Mouse (Mus musculus): ENCODE results near the gene Ablim1. TPM values are rescaled to one million over a fixed set of nuclear protein-coding genes. Genes with fewer than 3 reads are reported as not detected.
A peak's percentile ranks its signal among the peaks of the same experiment; 100 is the strongest.

Gene Ablim1
- polyA plus RNA-seq, 3 experiments from 2014 or later, result 240 to 284 (median 264) TPM

DNA sequence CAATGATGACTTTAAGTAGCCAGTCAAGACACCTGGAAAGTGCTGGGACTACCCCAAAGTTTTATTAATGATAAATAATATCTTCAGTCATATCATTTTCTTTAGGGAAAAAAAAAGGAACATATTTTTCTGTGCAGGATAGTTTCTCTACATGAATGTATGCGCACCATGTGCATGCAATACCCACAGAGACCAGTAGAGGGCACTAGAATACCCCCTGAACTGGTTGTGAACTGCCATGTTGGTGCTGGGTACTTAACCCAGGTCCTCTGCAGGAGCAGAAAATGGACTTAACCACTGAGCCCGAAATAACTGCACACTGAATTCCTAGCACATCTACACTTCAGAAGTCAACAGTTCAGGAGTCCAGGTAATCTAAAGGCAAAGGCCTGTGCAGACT is 257.2 kb downstream of the Ablim1 start:
- ATAC-seq, result no peak

DNA sequence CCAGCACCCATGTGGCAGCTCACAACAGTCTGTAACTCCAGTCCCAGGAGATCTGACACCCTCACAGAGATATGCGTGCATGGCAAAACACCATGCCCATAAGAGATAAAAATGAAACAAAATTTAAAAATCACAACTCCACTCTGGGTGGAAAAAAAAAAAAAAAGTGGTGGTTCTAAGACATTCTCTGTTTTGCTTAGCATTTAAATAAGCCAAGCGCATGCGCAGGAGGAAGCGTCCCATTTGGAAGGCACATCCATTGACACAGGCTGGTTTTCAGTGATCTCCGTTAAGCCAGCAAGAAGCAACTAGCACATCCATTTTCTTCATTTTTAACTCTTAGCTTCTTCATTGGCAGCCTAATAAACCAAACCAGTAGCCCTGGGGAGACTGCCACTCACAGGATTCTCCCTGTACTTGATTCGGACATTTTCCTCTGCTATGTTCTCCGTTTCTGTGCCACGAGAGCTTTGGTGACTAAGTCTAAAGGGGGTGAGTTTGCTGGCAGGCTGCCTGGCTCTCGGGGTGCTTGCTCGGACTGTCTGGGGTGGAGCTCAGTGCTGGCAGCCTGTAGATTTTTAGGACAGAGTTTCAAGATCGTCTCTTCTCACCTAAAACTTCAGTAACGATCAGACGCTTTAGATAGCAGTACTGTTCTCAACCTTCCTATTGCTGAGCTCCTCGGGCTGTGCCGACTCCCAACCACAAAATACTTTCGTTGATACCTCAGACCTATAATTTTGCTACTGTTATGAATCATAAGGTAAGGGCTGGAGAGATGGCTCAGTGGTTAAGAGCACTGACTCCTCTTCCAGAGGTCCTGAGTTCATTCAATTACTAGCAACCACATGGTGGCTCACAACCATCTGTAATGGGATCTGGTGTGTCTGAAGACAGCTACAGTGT is 259.3 kb downstream of the Ablim1 start:
- peak; percentile 64 for ATAC-seq

DNA sequence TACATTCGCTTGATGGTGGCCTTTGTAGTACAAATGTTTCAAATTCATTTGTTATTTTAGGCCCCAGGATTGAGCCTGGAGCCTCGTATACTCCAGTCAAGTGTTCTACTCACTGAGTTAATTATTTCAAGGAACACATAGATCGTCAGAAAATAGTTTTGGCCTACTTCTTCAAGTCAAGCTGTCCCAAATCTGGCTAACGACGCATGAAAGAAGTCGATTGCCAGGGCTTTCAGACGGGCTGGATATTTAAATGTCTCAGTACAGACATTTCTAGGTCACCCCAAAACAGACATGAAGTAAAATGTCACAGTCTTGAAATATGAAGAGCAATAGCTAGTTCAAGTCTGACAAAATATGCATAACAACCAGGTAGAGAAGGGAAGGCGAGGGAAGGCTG is 261.8 kb downstream of the Ablim1 start:
- no peak for ATAC-seq

DNA sequence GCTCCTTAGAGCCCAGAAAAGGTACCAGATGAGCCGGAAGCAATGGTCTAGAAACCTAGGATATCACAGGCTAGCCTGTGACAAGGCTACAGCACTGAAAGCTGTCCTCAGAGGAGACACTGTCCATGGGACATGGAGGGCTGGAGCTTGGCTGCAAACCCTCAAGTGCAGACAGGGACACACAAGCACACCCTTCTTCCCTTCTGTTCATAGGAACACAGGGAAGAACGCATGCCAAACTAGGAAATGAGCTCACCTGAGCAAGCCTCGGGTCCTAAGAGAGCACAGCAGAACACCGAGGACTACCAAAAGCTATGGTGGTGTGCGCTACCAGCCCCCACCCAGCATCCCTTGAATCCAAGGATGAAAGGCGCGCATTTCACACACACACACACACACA is 262.7 kb downstream of the Ablim1 start:
- no peak for ATAC-seq

DNA sequence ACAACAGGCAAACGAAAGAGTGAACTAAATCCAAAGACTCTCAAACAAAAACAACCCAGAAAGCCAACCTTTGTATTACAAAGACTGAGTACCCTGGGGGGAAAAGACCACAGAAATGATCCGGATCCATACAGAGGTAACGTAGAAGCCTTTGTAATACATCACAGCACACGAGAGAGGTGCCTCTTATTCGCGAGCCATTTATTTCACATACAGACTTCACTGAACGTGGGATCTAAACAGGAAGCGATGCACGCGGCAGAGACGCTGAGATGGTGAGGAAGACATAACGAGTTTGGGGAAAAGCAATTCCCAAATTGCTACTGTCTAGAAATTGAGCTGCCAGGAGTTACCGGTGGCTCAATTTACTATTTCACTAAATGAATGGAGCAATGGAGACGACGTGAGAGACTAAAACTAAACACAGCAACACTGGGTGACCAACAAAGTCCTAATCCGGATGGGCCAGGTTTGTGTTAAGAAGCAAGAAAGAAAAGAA is 265.1 kb downstream of the Ablim1 start:
- no peak for ATAC-seq

DNA sequence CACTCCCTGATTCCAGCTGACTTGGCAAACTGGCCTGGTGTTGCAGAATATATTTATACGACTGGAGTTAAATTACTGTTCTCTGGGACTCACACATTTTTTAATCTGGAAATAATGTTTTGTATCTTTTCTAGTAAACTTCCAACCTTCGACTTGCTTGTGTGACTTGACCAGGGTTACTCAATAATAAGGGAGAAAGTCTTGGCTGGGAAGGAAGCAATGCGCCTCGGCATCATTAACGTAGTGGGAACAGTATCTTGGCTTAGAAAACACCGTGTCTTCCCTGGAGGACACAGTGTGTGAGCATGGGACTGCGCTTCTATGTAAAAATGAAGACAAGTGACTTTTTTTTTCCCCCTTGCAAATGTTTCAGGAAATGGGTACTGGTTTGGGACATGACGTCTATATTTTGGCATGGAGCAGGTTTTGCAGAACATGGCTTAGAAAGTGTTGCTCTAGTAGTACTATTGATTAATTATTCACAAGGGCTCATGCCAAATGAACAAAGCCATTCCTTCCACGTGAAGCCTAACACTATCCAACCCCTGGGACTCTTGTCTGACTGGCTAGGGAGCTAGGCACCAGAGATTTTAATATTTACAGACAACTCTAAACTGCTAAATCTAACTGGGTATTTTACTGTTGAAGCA is 266.9 kb downstream of the Ablim1 start:
- no peak for ATAC-seq

DNA sequence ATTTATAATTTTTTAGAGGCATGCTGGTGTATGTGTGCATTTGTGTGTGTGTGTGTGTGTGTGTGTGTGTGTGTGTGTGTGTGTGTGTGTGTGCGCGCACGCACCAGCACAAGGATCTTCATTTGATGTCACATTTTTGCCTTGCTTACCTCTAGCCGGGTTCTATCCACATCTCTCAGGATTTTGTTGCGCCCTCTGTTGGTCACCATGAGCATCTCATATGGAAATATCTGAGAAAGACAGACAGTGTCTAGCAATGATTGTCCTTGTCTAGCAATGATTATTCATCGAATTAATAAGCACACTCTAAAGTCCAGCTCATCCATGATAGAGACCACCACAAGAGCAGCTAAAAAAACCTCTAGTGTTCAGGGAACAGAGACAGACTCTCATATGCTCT is 275.5 kb downstream of the Ablim1 start:
- ATAC-seq, result no peak

DNA sequence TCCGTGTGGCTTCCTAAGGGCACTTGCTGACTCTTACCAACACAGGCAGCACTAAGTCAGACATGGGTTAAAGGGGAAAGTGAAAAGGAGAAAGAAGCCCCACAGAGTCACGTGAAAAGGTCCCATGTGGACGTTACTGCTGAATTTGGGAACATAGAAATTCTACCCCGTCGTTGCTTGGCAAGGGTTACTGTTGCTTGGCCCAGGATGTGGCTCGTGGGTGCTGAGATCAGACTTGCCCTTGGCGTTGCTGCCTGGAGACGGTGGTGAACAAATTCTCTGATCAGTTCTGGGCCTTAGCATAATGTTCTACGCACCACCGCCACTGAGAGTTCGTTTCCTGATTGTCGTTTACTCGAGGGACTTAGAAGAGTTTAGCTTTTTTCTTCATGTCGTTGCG is 277.9 kb downstream of the Ablim1 start:
- ATAC-seq, result no peak

DNA sequence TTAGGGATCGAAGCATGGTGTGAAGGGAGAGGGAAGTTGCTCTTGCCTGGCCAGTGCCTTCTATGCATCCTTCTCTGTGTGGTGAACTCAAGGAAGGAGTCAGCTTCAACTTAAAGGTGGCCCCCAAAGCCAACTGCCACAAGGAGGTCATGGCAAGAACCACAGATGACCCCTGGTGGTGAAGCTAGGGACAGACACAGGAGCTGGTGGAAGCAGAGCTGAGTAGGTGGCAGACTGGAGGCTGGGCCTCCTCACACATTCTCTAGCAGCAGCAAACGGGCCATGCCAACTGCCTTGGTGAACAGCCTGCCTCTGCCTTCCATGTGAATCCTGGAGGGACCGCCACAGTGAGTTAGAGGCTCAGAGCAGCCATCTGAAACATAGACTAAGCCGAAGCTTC is 283.1 kb downstream of the Ablim1 start:
- peak; percentile 62 for ATAC-seq

DNA sequence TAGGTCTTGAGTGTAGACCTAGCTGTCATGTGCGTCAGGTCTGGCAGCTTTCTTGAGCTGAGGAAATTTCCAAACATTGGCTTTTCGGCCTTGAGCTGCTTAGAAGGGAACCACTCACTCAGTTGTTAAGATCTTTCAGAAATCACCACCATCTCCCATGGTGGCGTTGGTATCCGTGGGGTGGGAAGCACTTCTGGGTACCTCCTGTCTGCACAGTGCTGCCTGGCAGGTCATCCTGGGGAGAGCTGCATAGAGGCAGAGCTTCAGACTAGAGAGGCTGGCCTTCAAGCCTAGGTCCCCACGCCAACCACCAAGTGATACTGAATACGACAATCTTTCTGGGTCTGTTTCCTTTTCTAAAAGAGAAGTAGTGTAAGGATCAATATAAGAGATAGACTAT is 285.3 kb downstream of the Ablim1 start:
- no peak for ATAC-seq

DNA sequence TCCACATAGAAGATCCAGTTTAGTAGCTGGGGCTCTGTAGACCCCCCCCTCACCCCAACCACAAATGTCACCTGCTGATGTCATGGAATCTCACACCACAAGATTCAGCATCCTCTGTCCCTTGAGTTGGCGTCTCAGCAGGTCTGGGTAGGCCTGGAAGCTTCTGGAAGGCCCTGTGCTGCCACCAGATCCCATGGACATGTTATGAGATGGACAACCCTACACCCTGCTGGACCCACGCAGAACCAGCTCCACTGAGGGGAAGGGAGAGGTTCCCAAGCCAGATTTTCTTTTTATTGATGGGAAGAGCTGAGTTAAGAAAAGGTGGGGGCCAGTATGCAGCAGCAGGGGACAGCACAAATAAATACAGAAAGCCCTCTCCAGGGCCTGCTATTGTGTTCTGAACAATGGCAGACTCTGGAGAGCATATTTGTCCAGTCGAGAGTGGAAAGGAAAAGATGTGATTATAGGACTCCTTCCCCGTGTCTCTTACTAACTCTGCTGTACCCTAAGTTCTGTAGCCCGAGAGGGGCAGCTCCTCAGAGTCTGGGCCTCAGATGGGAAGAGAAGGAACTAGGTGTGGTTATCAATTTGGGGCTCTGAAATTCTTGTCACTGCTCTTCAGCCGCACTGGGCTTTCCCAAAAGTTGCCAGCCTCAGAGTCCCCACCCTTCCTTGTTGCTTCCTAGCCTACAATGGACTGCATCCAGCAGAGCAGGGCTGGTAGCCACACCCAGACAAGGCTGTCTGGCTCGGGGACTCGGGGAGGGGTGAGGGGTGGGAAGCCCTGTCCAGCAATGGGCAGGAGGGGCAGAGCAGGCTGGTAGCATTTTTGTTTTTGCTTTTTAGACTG is 286.2 kb downstream of the Ablim1 start:
- ATAC-seq, result no peak

DNA sequence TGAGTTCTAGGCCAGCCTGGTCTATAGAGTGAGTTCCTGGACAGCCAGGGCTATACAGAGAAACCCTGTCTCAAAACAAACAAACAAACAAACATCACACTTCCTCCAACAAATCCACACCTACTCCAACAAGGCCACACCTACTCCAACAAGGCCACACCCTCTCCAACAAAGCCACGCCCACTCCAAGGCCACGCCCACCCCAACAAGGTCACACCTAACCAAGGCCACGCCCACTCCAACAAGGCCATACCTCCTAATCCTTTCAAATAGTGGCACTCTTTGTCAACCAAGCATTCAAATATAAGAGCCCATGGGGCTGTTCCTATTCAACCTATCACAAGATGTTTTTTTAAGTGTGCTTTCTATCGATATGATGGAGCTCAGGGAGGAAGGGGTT is 288.2 kb downstream of the Ablim1 start:
- no peak for ATAC-seq

DNA sequence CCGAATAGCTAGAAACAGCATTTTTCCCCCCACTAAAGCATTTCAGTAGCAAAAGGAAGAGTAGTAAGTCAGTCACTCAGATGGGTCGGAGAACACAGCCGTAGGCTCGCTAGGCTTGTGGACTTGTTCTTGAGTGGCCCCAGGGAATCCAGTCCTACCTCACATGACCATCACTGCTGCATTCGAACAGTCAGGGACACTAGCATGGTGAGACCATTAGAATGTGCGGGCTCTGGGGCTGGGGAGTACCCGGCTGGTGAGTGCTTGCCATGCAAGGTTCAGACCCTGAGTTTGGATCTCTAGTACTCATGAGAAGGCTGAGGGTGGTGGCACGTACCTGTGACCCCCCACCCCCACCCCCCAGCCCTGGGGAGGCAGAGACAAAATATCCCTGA is 296.9 kb downstream of the Ablim1 start:
- ATAC-seq, result no peak

DNA sequence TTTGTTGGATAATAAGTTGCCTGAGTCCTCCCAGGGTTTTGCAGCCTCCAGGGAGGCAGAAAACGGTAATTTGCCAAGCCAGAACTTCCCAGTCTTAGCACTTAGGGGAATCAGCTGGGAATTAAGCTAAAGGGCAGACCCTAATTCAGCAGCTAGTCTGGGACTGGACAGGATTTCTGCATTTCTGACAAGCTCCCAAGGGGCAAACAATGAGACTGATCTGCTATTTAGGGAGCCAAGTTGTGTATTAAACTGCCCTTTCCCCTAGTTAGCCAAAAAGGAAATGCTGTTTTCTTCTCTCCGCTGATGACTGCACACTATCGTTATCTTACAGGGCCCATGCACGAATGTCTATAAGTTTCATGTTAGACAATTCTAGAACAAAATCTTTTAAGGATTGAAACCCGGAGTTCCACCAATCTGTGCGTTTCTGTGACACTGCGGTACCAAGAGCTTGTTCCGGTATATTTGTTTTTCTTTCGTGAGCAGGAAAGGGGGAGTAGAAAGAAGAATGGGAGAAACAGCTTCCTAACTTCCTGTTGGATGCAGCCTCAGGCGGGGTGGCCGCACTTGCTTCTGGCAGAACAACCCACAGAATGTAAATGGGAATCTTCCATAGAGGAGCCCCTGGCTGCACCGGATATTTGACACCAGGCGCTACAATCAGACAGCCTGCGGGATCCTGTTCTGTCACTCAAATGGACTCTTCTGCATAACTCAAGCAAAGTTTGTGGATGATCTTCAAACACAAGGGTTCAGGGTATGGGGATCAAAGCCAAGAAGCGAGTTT is 297.5 kb downstream of the Ablim1 start:
- no peak for ATAC-seq

DNA sequence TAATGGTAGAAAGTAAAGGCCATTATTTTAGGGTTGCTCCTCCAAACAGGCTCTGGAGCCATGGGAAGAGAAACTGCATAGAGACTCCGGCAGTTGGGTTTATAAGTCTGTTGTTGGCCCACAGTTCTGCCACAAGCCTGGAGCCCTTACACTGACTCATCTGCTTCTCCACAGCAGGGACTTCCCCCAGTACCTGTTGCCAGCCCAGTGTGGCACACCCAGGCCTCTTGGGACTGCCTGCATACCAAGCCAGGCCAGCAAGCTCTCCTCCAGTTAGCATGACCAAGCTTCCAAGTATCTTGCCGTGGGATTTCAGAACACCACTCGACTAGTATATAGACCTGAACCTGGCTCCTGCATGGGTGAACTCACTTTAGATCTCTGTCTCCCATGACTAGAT is 299.9 kb downstream of the Ablim1 start:
- ATAC-seq, result no peak

DNA sequence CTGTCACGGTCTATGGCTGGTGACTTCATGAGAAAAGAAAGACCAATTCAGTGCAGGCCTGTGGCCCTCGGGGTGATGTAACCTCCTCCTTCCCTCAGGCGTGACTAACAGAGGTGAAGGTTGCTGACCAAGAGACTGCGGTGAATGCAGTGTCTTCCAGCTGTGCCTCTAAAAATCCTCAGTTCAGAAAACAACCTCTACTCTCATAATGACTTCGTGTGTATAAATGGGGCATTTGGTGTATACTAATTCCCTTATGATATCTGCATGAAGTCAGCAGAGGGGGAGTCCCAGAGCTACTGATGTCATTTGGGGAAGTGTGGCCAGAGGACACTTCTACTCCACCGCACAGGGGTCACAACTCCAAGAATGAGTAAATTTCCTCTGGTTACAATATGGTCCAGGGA is 301.4 kb downstream of the Ablim1 start:
- no peak for ATAC-seq

DNA sequence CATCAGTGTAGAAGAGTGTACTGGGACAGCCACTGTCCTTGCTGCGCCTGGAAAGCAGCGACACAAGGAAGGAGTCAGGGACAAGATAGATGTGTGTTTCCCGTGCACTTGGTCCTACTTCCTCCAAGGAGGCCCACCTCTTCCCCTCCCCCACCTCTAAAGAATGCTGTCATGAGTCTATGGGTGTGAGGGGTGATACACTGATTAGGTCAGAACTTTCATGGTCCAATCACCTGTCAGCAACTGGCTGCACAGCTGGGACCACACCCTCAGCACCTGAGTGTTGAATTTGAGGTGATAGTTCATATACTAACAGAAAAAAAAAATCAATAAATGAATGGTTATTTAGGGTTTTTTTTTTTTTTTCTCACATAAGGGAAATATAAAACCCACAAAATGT is 302.7 kb downstream of the Ablim1 start:
- no peak for ATAC-seq

DNA sequence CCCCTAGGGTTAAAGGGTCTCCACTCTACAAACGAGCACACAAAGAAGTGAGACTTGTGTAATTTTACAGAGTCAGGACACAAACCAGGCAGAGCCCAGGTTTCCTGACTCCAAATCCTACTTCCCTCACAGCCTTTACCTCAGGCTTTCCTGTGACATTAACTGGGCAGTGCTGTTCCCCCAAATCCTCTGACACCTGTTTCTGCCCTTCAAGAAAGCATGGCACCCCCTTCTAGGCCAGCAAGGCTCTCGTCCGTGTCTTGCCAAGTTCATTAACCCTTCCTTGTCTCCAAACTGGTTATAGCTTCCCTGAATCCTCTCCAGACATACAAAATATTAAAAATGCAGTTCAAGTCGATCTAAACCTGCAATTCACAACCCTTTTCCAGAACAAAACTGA is 304.7 kb downstream of the Ablim1 start:
- ATAC-seq, result no peak

DNA sequence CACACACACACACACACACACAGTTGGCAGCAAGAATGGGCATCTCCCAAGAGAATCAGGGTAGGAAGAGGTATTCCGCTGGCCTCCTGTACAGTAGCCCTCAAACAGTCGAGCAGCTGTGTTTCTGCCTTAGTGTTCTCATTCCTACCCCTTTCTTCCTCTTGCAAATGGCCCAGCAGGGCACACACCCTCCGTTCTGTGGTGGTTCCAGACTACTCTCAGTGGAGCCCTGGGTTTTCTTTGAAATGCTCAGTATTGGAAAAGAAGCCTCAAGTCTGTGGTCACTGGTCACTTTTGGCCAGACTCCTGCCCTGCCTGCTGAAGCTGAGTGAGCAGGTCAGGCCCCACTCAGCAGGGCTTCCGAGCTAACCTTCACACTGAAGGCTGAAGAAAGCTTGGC is 305.1 kb downstream of the Ablim1 start:
- no peak for ATAC-seq

DNA sequence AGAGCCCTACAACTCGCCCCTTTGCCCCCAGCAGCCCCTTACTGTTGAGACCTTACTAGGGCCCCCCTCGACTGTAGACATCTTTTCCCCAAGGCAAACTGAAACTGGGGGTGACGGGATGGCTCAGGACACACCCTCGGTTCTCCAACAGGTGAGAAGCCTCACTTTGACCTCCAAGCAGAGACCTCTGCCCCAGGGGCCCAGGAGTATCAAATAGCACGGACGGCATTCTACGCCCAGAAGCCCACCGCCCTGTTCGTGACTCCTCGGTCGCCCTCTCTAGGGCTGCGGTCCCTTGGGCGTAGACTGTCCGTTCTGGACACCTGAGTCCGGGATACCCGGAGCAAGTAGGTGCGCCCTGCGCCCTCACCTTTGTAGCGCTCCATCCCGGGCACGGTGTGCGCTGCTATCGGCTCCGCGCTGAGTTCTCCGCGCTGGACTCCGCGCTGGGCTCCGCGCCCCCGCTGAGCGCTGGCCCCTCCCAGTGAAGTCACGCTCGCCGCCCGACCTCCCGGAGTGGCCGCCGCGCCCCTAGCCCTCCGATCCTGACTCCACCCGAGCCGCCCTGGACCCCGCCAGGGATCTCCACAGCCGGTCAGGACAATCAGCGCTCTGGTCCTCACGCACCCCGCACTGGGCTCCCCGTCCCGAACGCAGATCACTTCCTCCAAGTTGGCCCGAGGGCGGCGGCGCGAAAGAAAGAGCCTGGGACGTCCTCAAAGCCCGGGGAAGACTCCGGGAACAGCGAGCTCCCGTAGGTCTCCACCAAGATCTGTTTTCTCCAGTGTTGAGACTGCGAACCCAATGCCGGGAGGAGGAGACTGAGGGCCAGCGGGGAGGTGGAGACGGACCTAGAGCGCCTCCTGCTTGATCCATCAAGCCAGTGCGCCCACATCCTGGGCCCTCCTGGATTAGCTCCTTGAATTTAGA is 306.7 kb downstream of the Ablim1 start, which contains the start of gene Afap1l2:
Gene Afap1l2, minus strand, starts transcription at position 448 of the 930 bp plus-strand sequence.
- ATAC-seq, result no peak

DNA sequence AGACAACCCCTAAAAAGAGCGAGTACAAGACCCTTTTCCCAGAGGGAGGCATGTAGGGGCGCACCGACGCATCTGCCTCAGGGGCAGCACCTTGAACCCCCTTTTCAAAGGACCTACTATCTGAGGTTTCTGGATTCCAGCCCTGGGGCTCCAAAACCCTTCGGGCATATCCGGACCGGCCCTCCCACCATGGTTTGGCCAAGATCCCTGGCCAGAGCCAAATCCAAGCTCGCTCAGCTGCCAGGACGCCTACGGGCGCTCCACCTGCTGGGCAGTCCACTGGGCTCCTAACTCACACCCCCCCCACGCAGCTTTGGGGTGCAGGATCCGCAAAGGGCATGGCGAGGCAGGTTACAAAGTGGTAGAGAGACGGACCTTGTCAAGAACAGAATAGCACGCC is 307.4 kb downstream of the Ablim1 start:
- no peak for ATAC-seq

All from inflammation-experienced regulatory T-cells, adult 6 months (primary cell).